Mouse (Mus musculus): ENCODE measurements at regions not wholly inside any gene's neighbourhood (a gene's known extent, or its start where the extent isn't known, plus 50 kb on each side); places are given as distances from the start of the nearest gene placed in this dataset.

GRCm38 (mm10) chr2:30725601-30726489 lies 77.6 kb downstream of the 1700001O22Rik start:
- Histone ChIP-seq H3K36me3 (ENCODE audit: control insufficient read depth, insufficient read depth, low read length) (no peaks in the 10 kb centered on the region), H3K4me3 (replicated peaks; ENCODE audit: low read length) (peak overlapping the region; percentile 33), H3K9me3 (replicated peaks; ENCODE audit: control insufficient read depth, low read length) (no peaks in the 10 kb centered on the region), H3K4me2 (ENCODE audit: low read depth, low read length) (peak overlapping the region; percentile 56), H3K27ac (ENCODE audit: low read length) (peak overlapping the region; percentile 39; the same call in 1 of the 2 replicates), H3K4me1 (ENCODE audit: control insufficient read depth, insufficient read depth, low read length) (peaks cover 47% of the 10 kb centered on the region), H3K27me3 (ENCODE audit: control insufficient read depth, insufficient read depth, low read length) (no peaks in the 10 kb centered on the region), H3K9ac (ENCODE audit: low read length) (peak overlapping the region; percentile 74)
- ATAC-seq (ENCODE audit: insufficient read depth, low FRiP score), result peak; percentile 33; the same call in 1 of the 2 replicates
- 16% methylated on average over 38 of the region's 38 CpGs for WGBS

- Histone ChIP-seq H3K4me1 (ENCODE audit: control insufficient read depth, insufficient read depth, low read length) (peaks cover 53% of the 10 kb centered on the region), H3K27ac (ENCODE audit: low read length) (peak overlapping the region; percentile 39; the same call in 1 of the 2 replicates), H3K4me3 (replicated peaks; ENCODE audit: low read length) (peak overlapping the region; percentile 33), H3K27me3 (ENCODE audit: control insufficient read depth, insufficient read depth, low read length) (no peaks in the 10 kb centered on the region), H3K9ac (ENCODE audit: low read length) (peak overlapping the region; percentile 74), H3K36me3 (ENCODE audit: control insufficient read depth, insufficient read depth, low read length) (no peaks in the 10 kb centered on the region), H3K4me2 (ENCODE audit: low read depth, low read length) (peak overlapping the region; percentile 56), H3K9me3 (replicated peaks; ENCODE audit: control insufficient read depth, low read length) (no peaks in the 10 kb centered on the region)
- no peak for ATAC-seq (ENCODE audit: insufficient read depth, low FRiP score)
- WGBS, result 45% methylated on average over 10 of the region's 10 CpGs
Observed at GRCm38 (mm10) chr2:30725186-30725585, 78.3 kb downstream of the 1700001O22Rik start.

GRCm38 (mm10) chr2:30724521-30724920 lies 78.9 kb downstream of the 1700001O22Rik start:
- Histone ChIP-seq H3K27me3 (ENCODE audit: control insufficient read depth, insufficient read depth, low read length) (no peaks in the 10 kb centered on the region), H3K4me3 (replicated peaks; ENCODE audit: low read length) (no peak overlapping the region), H3K36me3 (ENCODE audit: control insufficient read depth, insufficient read depth, low read length) (no peaks in the 10 kb centered on the region), H3K27ac (ENCODE audit: low read length) (no peak overlapping the region), H3K9me3 (replicated peaks; ENCODE audit: control insufficient read depth, low read length) (no peaks in the 10 kb centered on the region), H3K4me2 (ENCODE audit: low read depth, low read length) (no peak overlapping the region), H3K9ac (ENCODE audit: low read length) (no peak overlapping the region; the same call in 1 of the 2 replicates), H3K4me1 (ENCODE audit: control insufficient read depth, insufficient read depth, low read length) (peaks cover 57% of the 10 kb centered on the region)
- ATAC-seq (ENCODE audit: insufficient read depth, low FRiP score), result no peak

GRCm38 (mm10) chr2:30723059-30723587 lies 80.3 kb downstream of the 1700001O22Rik start:
- Histone ChIP-seq H3K27ac (ENCODE audit: low read length) (peak overlapping the region; percentile 100), H3K4me3 (replicated peaks; ENCODE audit: low read length) (no peak overlapping the region), H3K4me1 (ENCODE audit: control insufficient read depth, insufficient read depth, low read length) (peaks cover 64% of the 10 kb centered on the region), H3K4me2 (ENCODE audit: low read depth, low read length) (no peak overlapping the region), H3K9ac (ENCODE audit: low read length) (peak overlapping the region; percentile 64), H3K36me3 (ENCODE audit: control insufficient read depth, insufficient read depth, low read length) (no peaks in the 10 kb centered on the region), H3K27me3 (ENCODE audit: control insufficient read depth, insufficient read depth, low read length) (no peaks in the 10 kb centered on the region), H3K9me3 (replicated peaks; ENCODE audit: control insufficient read depth, low read length) (no peaks in the 10 kb centered on the region)
- ATAC-seq (ENCODE audit: insufficient read depth, low FRiP score), result no peak
- 33% methylated on average over 10 of the region's 10 CpGs for WGBS

- no peak for ATAC-seq (ENCODE audit: insufficient read depth, low FRiP score)
Observed at GRCm38 (mm10) chr2:30722263-30723050, 81.0 kb downstream of the 1700001O22Rik start.

GRCm38 (mm10) chr2:30721473-30722262 lies 81.8 kb downstream of the 1700001O22Rik start:
- Histone ChIP-seq H3K36me3 (ENCODE audit: control insufficient read depth, insufficient read depth, low read length) (no peaks in the 10 kb centered on the region), H3K4me1 (ENCODE audit: control insufficient read depth, insufficient read depth, low read length) (peaks cover 79% of the 10 kb centered on the region)
- 21% methylated on average over 12 of the region's 12 CpGs for WGBS

More at GRCm38 (mm10) chr2:30722263-30723050, 81.0 kb downstream of the 1700001O22Rik start:
- Histone ChIP-seq H3K27me3 (ENCODE audit: control insufficient read depth, insufficient read depth, low read length) (no peaks in the 10 kb centered on the region), H3K4me3 (replicated peaks; ENCODE audit: low read length) (no peak overlapping the region), H3K9ac (ENCODE audit: low read length) (peak overlapping the region; percentile 64), H3K4me1 (ENCODE audit: control insufficient read depth, insufficient read depth, low read length) (peaks cover 71% of the 10 kb centered on the region), H3K36me3 (ENCODE audit: control insufficient read depth, insufficient read depth, low read length) (no peaks in the 10 kb centered on the region), H3K27ac (ENCODE audit: low read length) (peak overlapping the region; percentile 100), H3K4me2 (ENCODE audit: low read depth, low read length) (peak overlapping the region; percentile 4; the same call in 1 of the 2 replicates), H3K9me3 (replicated peaks; ENCODE audit: control insufficient read depth, low read length) (no peaks in the 10 kb centered on the region)
- 37% methylated on average over 7 of the region's 7 CpGs for WGBS

GRCm38 (mm10) chr2:30721048-30721461 lies 82.4 kb downstream of the 1700001O22Rik start:
- H3K4me1 ChIP-seq (ENCODE audit: control insufficient read depth, insufficient read depth, low read length), result peaks cover 83% of the 10 kb centered on the region
- peak overlapping the region; percentile 78; the same call in 1 of the 2 replicates for H3K4me2 ChIP-seq (ENCODE audit: low read depth, low read length)
- H3K9ac ChIP-seq (ENCODE audit: low read length), result peak overlapping the region; percentile 87
- no peaks in the 10 kb centered on the region for H3K9me3 ChIP-seq (replicated peaks; ENCODE audit: control insufficient read depth, low read length)
- no peaks in the 10 kb centered on the region for H3K36me3 ChIP-seq (ENCODE audit: control insufficient read depth, insufficient read depth, low read length)
- WGBS, result 70% methylated on average over 5 of the region's 5 CpGs
- no peaks in the 10 kb centered on the region for H3K27me3 ChIP-seq (ENCODE audit: control insufficient read depth, insufficient read depth, low read length)
- ATAC-seq (ENCODE audit: insufficient read depth, low FRiP score), result no peak
- no peak overlapping the region for H3K4me3 ChIP-seq (replicated peaks; ENCODE audit: low read length)
- H3K27ac ChIP-seq (ENCODE audit: low read length), result peak overlapping the region; percentile 100

More at GRCm38 (mm10) chr2:30721473-30722262, 81.8 kb downstream of the 1700001O22Rik start:
- Histone ChIP-seq H3K4me2 (ENCODE audit: low read depth, low read length) (peak overlapping the region; percentile 4; the same call in 1 of the 2 replicates), H3K4me3 (replicated peaks; ENCODE audit: low read length) (no peak overlapping the region), H3K27me3 (ENCODE audit: control insufficient read depth, insufficient read depth, low read length) (no peaks in the 10 kb centered on the region), H3K9ac (ENCODE audit: low read length) (peak overlapping the region; percentile 64), H3K9me3 (replicated peaks; ENCODE audit: control insufficient read depth, low read length) (no peaks in the 10 kb centered on the region), H3K27ac (ENCODE audit: low read length) (peak overlapping the region; percentile 100)
- ATAC-seq (ENCODE audit: insufficient read depth, low FRiP score), result peak; percentile 4; the same call in 1 of the 2 replicates

- peaks cover 78% of the 10 kb centered on the region for H3K4me1 ChIP-seq (ENCODE audit: control insufficient read depth, insufficient read depth, low read length)
Observed at GRCm38 (mm10) chr2:30720291-30720690, 83.2 kb downstream of the 1700001O22Rik start.

More at GRCm38 (mm10) chr2:30720291-30720690, 83.2 kb downstream of the 1700001O22Rik start:
- Histone ChIP-seq H3K36me3 (ENCODE audit: control insufficient read depth, insufficient read depth, low read length) (no peaks in the 10 kb centered on the region), H3K27me3 (ENCODE audit: control insufficient read depth, insufficient read depth, low read length) (no peaks in the 10 kb centered on the region), H3K4me2 (ENCODE audit: low read depth, low read length) (peak overlapping the region; percentile 78), H3K4me3 (replicated peaks; ENCODE audit: low read length) (peak overlapping the region; percentile 47), H3K27ac (ENCODE audit: low read length) (peak overlapping the region; percentile 100), H3K9ac (ENCODE audit: low read length) (peak overlapping the region; percentile 87), H3K9me3 (replicated peaks; ENCODE audit: control insufficient read depth, low read length) (no peaks in the 10 kb centered on the region)
- 49% methylated on average over 5 of the region's 5 CpGs for WGBS
- no peak for ATAC-seq (ENCODE audit: insufficient read depth, low FRiP score)

Measured in stomach, embryonic 16.5 days (tissue).